Mouse (Mus musculus): Measurements from ENCODE around the gene Arhgef7. TPM values are rescaled to one million over a fixed set of nuclear protein-coding genes. Genes with fewer than 3 reads are reported as not detected.

Arhgef7 gene
- polyA plus RNA-seq, 1 experiment from 2014 or later: 50.1 TPM

DNA sequence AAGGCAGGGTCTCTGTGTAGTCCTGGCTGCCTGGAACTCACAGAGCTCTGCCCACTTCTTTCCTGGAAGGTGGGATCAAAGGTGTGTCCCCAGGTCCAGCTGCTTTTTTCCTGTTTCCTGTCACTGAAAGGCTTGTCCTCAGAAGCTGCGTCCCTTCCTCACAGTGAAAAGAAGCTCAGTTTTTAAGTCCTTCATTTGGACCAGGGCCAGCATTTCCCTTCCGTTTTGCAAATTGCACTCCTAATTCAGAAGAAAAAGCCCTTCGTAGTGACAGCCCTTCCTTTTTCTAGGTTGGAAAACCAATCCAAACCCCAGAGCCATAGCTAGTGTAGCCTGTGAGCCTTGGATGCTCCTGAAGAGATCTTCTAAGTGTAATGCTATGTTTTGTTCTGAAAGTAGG is 99.8 kb downstream of the Arhgef7 start:
- 71% methylated on average over 3 of the region's 3 CpGs for WGBS
- H3K27me3 ChIP-seq: no peaks in the 10 kb centered on the region
- no peak for ATAC-seq (ENCODE audit: insufficient number of reproducible peaks, low FRiP score, low TSS enrichment, low read depth)
- H3K27ac ChIP-seq: no peak overlapping the region
- no peak overlapping the region for H3K9ac ChIP-seq
- no peak overlapping the region for H3K4me3 ChIP-seq
- no peaks in the 10 kb centered on the region for H3K4me1 ChIP-seq
- peaks cover 82% of the 10 kb centered on the region for H3K36me3 ChIP-seq
- H3K9me3 ChIP-seq: no peaks in the 10 kb centered on the region
- no peak overlapping the region for H3K4me2 ChIP-seq

DNA sequence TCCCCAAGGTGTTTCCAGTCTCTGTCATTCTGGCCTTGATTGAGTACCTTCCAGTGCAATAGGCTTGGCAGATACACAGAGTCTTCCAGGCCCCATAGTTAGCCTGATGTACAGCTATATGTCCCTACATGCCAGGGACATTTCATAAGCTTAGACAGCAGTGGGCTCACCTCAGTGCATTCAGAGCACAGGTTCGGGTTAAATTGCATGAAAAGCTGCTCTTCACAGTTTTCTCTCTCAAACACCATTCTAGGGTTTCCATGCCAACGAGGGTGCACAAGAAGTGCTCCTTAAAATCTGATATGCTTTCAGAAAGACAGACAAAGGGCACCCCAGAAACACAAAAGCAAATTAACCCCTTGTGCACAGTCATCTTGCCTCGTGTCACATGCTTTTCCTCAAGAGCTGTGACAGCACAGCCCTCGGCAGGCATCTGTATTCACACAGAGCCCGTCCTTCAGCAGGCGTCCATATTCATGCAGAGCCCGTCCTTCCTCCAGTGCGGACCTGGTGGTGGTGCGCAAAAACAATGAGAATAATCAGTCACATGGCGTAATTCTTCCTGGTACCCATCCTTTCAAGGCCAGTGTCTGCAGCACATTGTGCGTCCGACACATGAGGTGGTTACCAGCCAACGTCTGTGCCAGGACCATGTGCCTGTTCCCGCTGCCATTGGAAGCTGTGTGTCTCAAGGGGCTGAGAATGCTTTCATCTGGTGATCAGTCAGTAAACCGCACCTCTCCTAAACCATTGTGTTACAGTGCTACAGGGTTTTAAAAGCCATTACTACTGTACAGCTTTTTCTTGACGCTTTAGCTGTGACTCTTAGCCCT is 102.9 kb downstream of the Arhgef7 start:
- WGBS: 85% methylated on average over 16 of the region's 16 CpGs
- Histone ChIP-seq H3K9me3 (no peaks in the 10 kb centered on the region), H3K27ac (no peak overlapping the region), H3K36me3 (peaks cover 87% of the 10 kb centered on the region), H3K4me3 (no peak overlapping the region), H3K4me1 (no peaks in the 10 kb centered on the region), H3K9ac (no peak overlapping the region), H3K27me3 (no peaks in the 10 kb centered on the region), H3K4me2 (no peak overlapping the region)
- ATAC-seq (ENCODE audit: insufficient number of reproducible peaks, low FRiP score, low TSS enrichment, low read depth): no peak

GRCm38 (mm10) chr8:11831174-11831573 is 103.7 kb downstream of the Arhgef7 start:
- Histone ChIP-seq H3K9me3 (no peaks in the 10 kb centered on the region), H3K4me2 (no peak overlapping the region), H3K4me3 (no peak overlapping the region), H3K9ac (no peak overlapping the region), H3K4me1 (no peaks in the 10 kb centered on the region), H3K36me3 (peaks cover 86% of the 10 kb centered on the region), H3K27ac (no peak overlapping the region), H3K27me3 (no peaks in the 10 kb centered on the region)
- ATAC-seq (ENCODE audit: insufficient number of reproducible peaks, low FRiP score, low TSS enrichment, low read depth): no peak
- WGBS: 95% methylated on average over 10 of the region's 10 CpGs

GRCm38 (mm10) chr8:11831939-11832338 is 104.4 kb downstream of the Arhgef7 start:
- H3K9ac ChIP-seq: no peak overlapping the region
- no peaks in the 10 kb centered on the region for H3K27me3 ChIP-seq
- H3K4me3 ChIP-seq: no peak overlapping the region
- H3K4me1 ChIP-seq: no peaks in the 10 kb centered on the region
- WGBS: 80% methylated on average over 5 of the region's 5 CpGs
- peaks cover 83% of the 10 kb centered on the region for H3K36me3 ChIP-seq
- H3K4me2 ChIP-seq: no peak overlapping the region
- no peaks in the 10 kb centered on the region for H3K9me3 ChIP-seq
- H3K27ac ChIP-seq: no peak overlapping the region
- no peak for ATAC-seq (ENCODE audit: insufficient number of reproducible peaks, low FRiP score, low TSS enrichment, low read depth)

- Histone ChIP-seq H3K27me3 (no peaks in the 10 kb centered on the region), H3K9ac (no peak overlapping the region), H3K9me3 (no peaks in the 10 kb centered on the region), H3K4me2 (no peak overlapping the region), H3K27ac (no peak overlapping the region), H3K4me3 (no peak overlapping the region), H3K36me3 (peaks cover 75% of the 10 kb centered on the region), H3K4me1 (no peaks in the 10 kb centered on the region)
- WGBS: 94% methylated on average over 4 of the region's 4 CpGs
- ATAC-seq (ENCODE audit: insufficient number of reproducible peaks, low FRiP score, low TSS enrichment, low read depth): no peak
These were observed 105.6 kb downstream of the Arhgef7 start for GRCm38 (mm10) chr8:11833157-11833556.

GRCm38 (mm10) chr8:11834200-11834599 is 106.7 kb downstream of the Arhgef7 start:
- H3K9me3 ChIP-seq: no peaks in the 10 kb centered on the region
- H3K4me3 ChIP-seq: no peak overlapping the region
- H3K27me3 ChIP-seq: no peaks in the 10 kb centered on the region
- H3K27ac ChIP-seq: no peak overlapping the region
- H3K9ac ChIP-seq: no peak overlapping the region
- H3K4me2 ChIP-seq: no peak overlapping the region
- ATAC-seq (ENCODE audit: insufficient number of reproducible peaks, low FRiP score, low TSS enrichment, low read depth): no peak
- WGBS: 90% methylated on average over 5 of the region's 5 CpGs
- H3K36me3 ChIP-seq: peaks cover 65% of the 10 kb centered on the region
- H3K4me1 ChIP-seq: no peaks in the 10 kb centered on the region

- no peak for ATAC-seq (ENCODE audit: insufficient number of reproducible peaks, low FRiP score, low TSS enrichment, low read depth)
- WGBS: 89% methylated on average over 16 of the region's 16 CpGs
- H3K4me3 ChIP-seq: no peak overlapping the region
- no peak overlapping the region for H3K4me2 ChIP-seq
- no peaks in the 10 kb centered on the region for H3K9me3 ChIP-seq
- H3K27ac ChIP-seq: no peak overlapping the region
- peaks cover 60% of the 10 kb centered on the region for H3K36me3 ChIP-seq
- no peaks in the 10 kb centered on the region for H3K4me1 ChIP-seq
- H3K27me3 ChIP-seq: no peaks in the 10 kb centered on the region
- no peak overlapping the region for H3K9ac ChIP-seq
These were observed 107.2 kb downstream of the Arhgef7 start for GRCm38 (mm10) chr8:11834691-11835090.

GRCm38 (mm10) chr8:11840174-11840573 is 112.7 kb downstream of the Arhgef7 start, which contains the start of gene Tex29:
Tex29 (plus strand) TSS chr8:11840474.
- H3K4me2 ChIP-seq: no peak within 1 kb of the TSS
- no peaks in the 10 kb centered on the region for H3K9me3 ChIP-seq
- H3K4me1 ChIP-seq: peaks cover 7% of the 10 kb centered on the region
- ATAC-seq (ENCODE audit: insufficient number of reproducible peaks, low FRiP score, low TSS enrichment, low read depth): no peak
- no peak within 1 kb of the TSS for H3K9ac ChIP-seq
- WGBS: 86% methylated on average over 5 of the region's 5 CpGs
- no peaks in the 10 kb centered on the region for H3K27me3 ChIP-seq
- peaks cover 12% of the 10 kb centered on the region for H3K36me3 ChIP-seq
- no peak within 1 kb of the TSS for H3K4me3 ChIP-seq
- H3K27ac ChIP-seq: no peak within 1 kb of the TSS

- Histone ChIP-seq H3K27me3 (no peaks in the 10 kb centered on the region), H3K27ac (no peak overlapping the region), H3K9me3 (no peaks in the 10 kb centered on the region), H3K4me2 (no peak overlapping the region), H3K4me3 (no peak overlapping the region), H3K4me1 (peaks cover 7% of the 10 kb centered on the region), H3K9ac (no peak overlapping the region), H3K36me3 (no peaks in the 10 kb centered on the region; the same call in 1 of the 2 replicates)
- WGBS: 27% methylated on average over 8 of the region's 8 CpGs
- ATAC-seq (ENCODE audit: insufficient number of reproducible peaks, low FRiP score, low TSS enrichment, low read depth): no peak
These were observed 114.0 kb downstream of the Arhgef7 start for GRCm38 (mm10) chr8:11841571-11841970.

DNA sequence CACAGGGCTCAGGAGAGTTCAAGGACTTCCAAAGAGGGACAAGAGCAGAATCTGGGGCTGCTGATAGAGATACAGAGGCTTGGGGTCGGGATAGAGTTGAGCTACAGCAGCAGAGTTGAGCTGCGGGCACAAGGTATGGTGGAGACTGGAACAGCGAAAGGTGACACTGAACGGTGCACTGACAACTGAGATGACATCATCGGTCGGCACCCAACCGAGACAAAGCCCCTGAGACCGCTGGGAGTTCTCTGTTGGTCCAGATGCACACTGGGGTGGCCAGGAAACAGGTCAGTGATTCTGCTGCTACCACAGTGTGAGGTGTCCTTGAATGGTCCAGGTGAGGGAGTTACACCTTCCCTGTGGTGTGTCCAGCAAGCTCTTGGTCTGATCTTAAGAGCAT is 115.2 kb downstream of the Arhgef7 start:
- Histone ChIP-seq H3K9me3 (no peaks in the 10 kb centered on the region), H3K4me3 (no peak overlapping the region), H3K27me3 (no peaks in the 10 kb centered on the region), H3K4me1 (peaks cover 7% of the 10 kb centered on the region), H3K9ac (no peak overlapping the region), H3K36me3 (no peaks in the 10 kb centered on the region), H3K4me2 (no peak overlapping the region), H3K27ac (no peak overlapping the region)
- no peak for ATAC-seq (ENCODE audit: insufficient number of reproducible peaks, low FRiP score, low TSS enrichment, low read depth)
- 79% methylated on average over 8 of the region's 8 CpGs for WGBS

DNA sequence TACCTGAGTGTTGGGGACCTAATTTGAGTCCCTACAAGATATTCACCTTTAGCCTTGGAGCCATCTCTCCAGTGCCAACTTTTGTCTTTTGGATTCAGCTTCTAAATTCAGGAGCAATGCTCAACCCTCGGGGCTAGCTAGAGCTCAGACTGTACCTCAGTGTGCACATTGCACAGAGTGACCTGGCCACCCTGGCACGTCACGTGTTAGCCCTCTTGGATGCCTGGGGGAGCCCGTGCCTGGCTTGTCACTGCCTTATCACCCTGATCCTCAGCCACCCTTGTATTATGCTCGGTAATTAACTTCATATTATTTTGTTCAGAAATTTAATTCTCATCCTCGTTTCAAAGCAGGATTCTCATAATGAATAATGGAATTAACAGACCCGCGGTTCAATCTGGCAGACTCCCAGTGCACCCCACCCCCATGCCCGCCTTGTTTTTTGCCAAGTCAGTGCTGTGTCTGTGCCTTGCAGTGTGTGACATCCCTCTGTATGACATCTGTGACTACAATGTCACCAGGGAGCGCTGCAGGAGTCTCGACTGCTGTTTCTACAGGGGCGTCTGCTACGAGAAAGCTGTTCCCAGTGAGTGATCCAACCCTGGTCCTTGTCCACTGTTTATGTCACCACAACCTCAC is 116.3 kb downstream of the Arhgef7 start:
- WGBS: 82% methylated on average over 13 of the region's 13 CpGs
- ATAC-seq (ENCODE audit: insufficient number of reproducible peaks, low FRiP score, low TSS enrichment, low read depth): no peak
- H3K9me3 ChIP-seq: no peaks in the 10 kb centered on the region

DNA sequence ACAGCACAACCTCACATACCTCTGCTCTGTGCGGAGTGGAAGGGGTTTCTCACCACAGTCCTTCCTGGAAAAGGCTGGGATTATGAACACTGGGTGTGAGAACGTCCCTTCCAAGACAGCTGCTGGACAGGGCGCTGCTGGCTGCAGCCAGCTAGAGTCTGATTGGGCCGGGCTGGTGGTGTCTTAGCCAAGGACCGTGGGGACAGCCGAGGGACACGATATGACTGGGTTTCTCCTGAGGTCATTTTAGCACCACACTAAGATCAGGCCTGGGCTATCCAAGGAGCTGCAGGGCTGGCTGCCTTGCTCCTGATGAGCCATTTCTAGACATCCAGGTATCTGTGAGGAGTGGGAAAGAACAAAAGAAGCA is 116.8 kb downstream of the Arhgef7 start:
- ATAC-seq (ENCODE audit: insufficient number of reproducible peaks, low FRiP score, low TSS enrichment, low read depth): no peak
- Histone ChIP-seq H3K27me3 (no peaks in the 10 kb centered on the region), H3K9me3 (no peaks in the 10 kb centered on the region), H3K9ac (no peak overlapping the region), H3K27ac (no peak overlapping the region), H3K4me1 (peaks cover 7% of the 10 kb centered on the region), H3K4me3 (no peak overlapping the region), H3K4me2 (no peak overlapping the region), H3K36me3 (no peaks in the 10 kb centered on the region)
- 85% methylated on average over 7 of the region's 7 CpGs for WGBS

More for the DNA sequence above, 116.3 kb downstream of the Arhgef7 start:
- Histone ChIP-seq H3K4me3 (no peak overlapping the region), H3K27ac (no peak overlapping the region), H3K27me3 (no peaks in the 10 kb centered on the region), H3K4me1 (peaks cover 7% of the 10 kb centered on the region), H3K9ac (no peak overlapping the region), H3K36me3 (no peaks in the 10 kb centered on the region), H3K4me2 (no peak overlapping the region)
